Mouse (Mus musculus): Measurements from ENCODE around the gene Slc26a8. TPM values are rescaled to one million over a fixed set of nuclear protein-coding genes. Genes with fewer than 3 reads are reported as not detected.

Gene Slc26a8
- total and polyA plus RNA-seq, 3 experiments = 0.58 to 1.6 TPM; not detected in 1

DNA sequence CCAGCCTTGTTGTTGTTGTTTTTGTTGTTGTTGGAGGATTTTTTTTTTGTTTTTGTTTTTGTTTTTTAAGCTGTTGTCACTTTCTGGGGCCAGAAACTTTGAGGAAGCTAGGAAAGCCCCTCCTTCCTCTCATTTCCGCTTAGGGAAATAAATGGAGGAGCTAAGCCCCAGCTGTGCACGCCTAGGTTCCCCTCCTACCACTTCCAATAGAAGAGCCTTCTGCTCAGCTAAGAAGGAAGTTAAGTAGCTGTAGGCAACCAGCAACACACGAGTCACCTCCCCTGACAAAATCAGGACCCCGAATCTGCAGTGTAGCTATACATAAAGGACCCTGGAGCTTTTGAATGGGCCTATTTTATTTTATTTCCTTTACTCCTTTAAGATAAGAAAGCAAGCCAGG, 47.9 kb upstream of the Slc26a8 start:
- Histone ChIP-seq H3K4me1 (ENCODE audit: control insufficient read depth in 1 of 2, insufficient read depth in 2 of 2, low read length in 2 of 2) (no peaks in the 10 kb centered on the region; a peak in 1 of 4 replicates), H3K9ac (ENCODE audit: control insufficient read depth, low read depth, low read length, poor library complexity, severe bottlenecking) (no peak overlapping the region), H3K79me2 (ENCODE audit: control insufficient read depth, insufficient read depth, low read length, poor library complexity) (no peaks in the 10 kb centered on the region), H3K4me3 (ENCODE audit: control insufficient read depth in 1 of 2, insufficient read depth in 1 of 2, low read depth in 2 of 2, low read length in 2 of 2) (no peak overlapping the region), H3K36me3 (ENCODE audit: control insufficient read depth in 1 of 2, insufficient read depth in 2 of 2, low read length in 2 of 2) (no peaks in the 10 kb centered on the region; a peak in 1 of 4 replicates), H3K9me3 (replicated peaks; ENCODE audit: insufficient read depth, low read length) (no peaks in the 10 kb centered on the region), H3K27ac (ENCODE audit: control insufficient read depth, low read depth, low read length) (no peak overlapping the region), H3K27me3 (ENCODE audit: control insufficient read depth in 1 of 2, insufficient read depth in 2 of 2, low read length in 2 of 2) (no peaks in the 10 kb centered on the region)
- DNase-seq (ENCODE audit: low read depth, low spot score) = no peak
- no peak for TF ChIP-seq ETS1 (IDR thresholded peaks at IDR 0.05; ENCODE audit: low read depth, low read length)
- TF ChIP-seq ZNF384 (IDR thresholded peaks at IDR 0.05; ENCODE audit: low read depth, low read length) = no peak
- no peak for TF ChIP-seq ZC3H11A (IDR thresholded peaks at IDR 0.05; ENCODE audit: low read depth, low read length)
- TF ChIP-seq ELF1 (IDR thresholded peaks at IDR 0.05; ENCODE audit: low read depth, low read length) = no peak
- TF ChIP-seq HCFC1 (IDR thresholded peaks at IDR 0.05; ENCODE audit: low read depth, low read length) = no peak
- TF ChIP-seq TAL1 (IDR thresholded peaks at IDR 0.05; ENCODE audit: low read length) = no peak
- no peak for TF ChIP-seq CHD1 (IDR thresholded peaks at IDR 0.05; ENCODE audit: low read depth, low read length)
- TF ChIP-seq RAD21 (IDR thresholded peaks at IDR 0.05; ENCODE audit: low read depth, low read length) = no peak
- no peak for TF ChIP-seq POLR2A (IDR thresholded peaks at IDR 0.05; ENCODE audit: control insufficient read depth in 1 of 2, insufficient read depth in 1 of 2, low read depth in 1 of 2, low read length in 2 of 2, poor library complexity in 1 of 2)
- TF ChIP-seq UBTF (IDR thresholded peaks at IDR 0.05; ENCODE audit: borderline replicate concordance, insufficient read depth, low read depth, low read length) = no peak
- TF ChIP-seq KAT2A (conservative IDR thresholded peaks at IDR 0.05; ENCODE audit: low read depth, low read length) = no peak

DNA sequence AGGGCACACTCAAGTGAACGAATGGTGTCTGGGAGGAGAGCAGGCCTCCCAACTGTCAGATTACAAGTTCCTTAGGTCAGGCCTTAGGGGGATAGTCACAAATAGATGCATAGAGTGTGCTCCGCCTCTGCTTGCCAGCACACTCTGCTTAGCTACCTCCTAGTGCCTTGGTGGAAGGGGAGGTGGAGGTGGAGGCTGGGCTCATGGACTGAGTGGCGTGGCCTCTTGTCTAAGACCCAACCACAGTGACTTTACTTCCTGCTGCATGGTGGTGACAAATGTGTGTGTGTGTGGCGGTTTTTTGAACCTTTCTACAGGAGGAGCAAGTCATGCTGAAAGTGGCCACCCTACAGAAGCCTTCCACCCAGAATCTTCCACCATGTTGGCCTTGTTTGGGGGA, 46.5 kb upstream of the Slc26a8 start:
- Histone ChIP-seq H3K4me1 (ENCODE audit: control insufficient read depth in 1 of 2, insufficient read depth in 2 of 2, low read length in 2 of 2) (no peaks in the 10 kb centered on the region; a peak in 1 of 4 replicates), H3K36me3 (ENCODE audit: control insufficient read depth in 1 of 2, insufficient read depth in 2 of 2, low read length in 2 of 2) (peaks cover 0 to under 1% of the 10 kb centered on the region in 2 experiments; a peak in 1 of 4 replicates), H3K27ac (ENCODE audit: control insufficient read depth, low read depth, low read length) (no peak overlapping the region), H3K9me3 (replicated peaks; ENCODE audit: insufficient read depth, low read length) (no peaks in the 10 kb centered on the region), H3K79me2 (ENCODE audit: control insufficient read depth, insufficient read depth, low read length, poor library complexity) (no peaks in the 10 kb centered on the region), H3K27me3 (ENCODE audit: control insufficient read depth in 1 of 2, insufficient read depth in 2 of 2, low read length in 2 of 2) (no peaks in the 10 kb centered on the region), H3K9ac (ENCODE audit: control insufficient read depth, low read depth, low read length, poor library complexity, severe bottlenecking) (no peak overlapping the region), H3K4me3 (ENCODE audit: control insufficient read depth in 1 of 2, insufficient read depth in 1 of 2, low read depth in 2 of 2, low read length in 2 of 2) (no peak overlapping the region)
- no peak for DNase-seq (ENCODE audit: low read depth, low spot score)
- no peak for TF ChIP-seq CHD2 (IDR thresholded peaks at IDR 0.05; ENCODE audit: low read length)
- no peak for TF ChIP-seq USF1 (IDR thresholded peaks at IDR 0.05; ENCODE audit: low read depth, low read length)
- no peak for TF ChIP-seq POLR2AphosphoS5 (IDR thresholded peaks at IDR 0.05; ENCODE audit: borderline replicate concordance, low read depth, low read length)
- no peak for TF ChIP-seq RCOR1 (IDR thresholded peaks at IDR 0.05; ENCODE audit: low read depth, low read length)
- no peak for TF ChIP-seq NELFE (IDR thresholded peaks at IDR 0.05; ENCODE audit: low read depth, low read length)
- no peak for TF ChIP-seq TCF12 (IDR thresholded peaks at IDR 0.05; ENCODE audit: low read depth, low read length)
- TF ChIP-seq KAT2A (conservative IDR thresholded peaks at IDR 0.05; ENCODE audit: low read depth, low read length) = no peak
- TF ChIP-seq CHD1 (IDR thresholded peaks at IDR 0.05; ENCODE audit: low read depth, low read length) = no peak
- no peak for TF ChIP-seq TAL1 (IDR thresholded peaks at IDR 0.05; ENCODE audit: low read length)
- no peak for TF ChIP-seq GABPA (IDR thresholded peaks at IDR 0.05; ENCODE audit: low read depth, low read length)
- TF ChIP-seq JUND (IDR thresholded peaks at IDR 0.05; ENCODE audit: low read depth, low read length) = no peak
- TF ChIP-seq SMC3 (IDR thresholded peaks at IDR 0.05; ENCODE audit: low read depth, low read length) = no peak
- TF ChIP-seq ZC3H11A (IDR thresholded peaks at IDR 0.05; ENCODE audit: low read depth, low read length) = no peak
- TF ChIP-seq SIN3A (IDR thresholded peaks at IDR 0.05; ENCODE audit: low read length) = no peak

Data from MEL (cell line).